Mouse (Mus musculus): Measurements from ENCODE around the gene Cdk16. TPM values are rescaled to one million over a fixed set of nuclear protein-coding genes. Genes with fewer than 3 reads are reported as not detected.
"Not testable (repeated sequence)": the region's sequence is repeated elsewhere in the genome, so short reads cannot be mapped to it uniquely, and the experiment has no call there.

Cdk16 gene
- polyA plus RNA-seq, 2 experiments, result 18.1 to 45.5 TPM

DNA sequence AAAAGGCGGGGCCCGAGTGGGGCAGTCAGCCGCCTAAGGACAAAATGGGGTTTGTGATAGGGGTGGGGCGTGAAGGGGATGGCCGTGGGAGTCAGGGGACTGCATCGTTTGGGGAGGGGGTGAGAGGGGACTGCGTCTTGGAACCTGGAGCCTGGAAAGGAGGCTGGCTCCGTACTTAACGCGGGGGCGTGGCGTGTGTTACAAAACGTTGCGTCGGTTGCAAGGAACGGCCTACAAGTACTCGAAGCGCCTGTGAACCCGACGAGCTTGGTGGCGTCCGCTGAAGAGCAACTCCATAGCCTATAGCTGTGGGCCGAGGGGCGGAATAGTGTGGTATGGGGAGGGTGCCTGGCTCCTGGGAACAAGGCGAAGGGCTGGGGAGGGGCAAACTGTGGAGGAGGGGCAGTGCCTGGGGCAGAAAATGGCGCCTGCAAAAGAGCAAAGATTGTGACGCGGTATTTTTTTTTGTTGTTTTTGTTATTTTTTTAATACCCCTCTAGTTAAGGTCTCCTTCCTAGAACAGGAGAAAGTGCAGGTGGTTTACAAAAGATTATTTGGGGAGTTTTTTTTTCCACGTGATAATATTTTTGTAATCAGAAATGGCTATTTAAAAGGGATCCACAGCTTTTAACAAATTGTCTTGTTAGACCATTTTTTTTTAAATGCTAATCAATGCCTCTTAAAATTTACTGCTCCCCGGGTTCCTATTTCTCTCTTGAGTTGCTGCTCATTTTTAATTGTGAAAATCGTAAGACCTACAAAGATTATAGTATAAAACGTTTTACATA, 16.7 kb downstream of the Cdk16 start:
- no peaks in the 10 kb centered on the region for H3K27me3 ChIP-seq (ENCODE audit: control insufficient read depth, insufficient read depth, low read length)
- peak overlapping the region; percentile 80 for H3K4me2 ChIP-seq (ENCODE audit: low read depth)
- H3K4me1 ChIP-seq (replicated peaks; ENCODE audit: control insufficient read depth in 2 of 2, insufficient read depth in 2 of 2, low read length in 1 of 2), result peaks cover 0 to 5% of the 10 kb centered on the region in 2 experiments; a peak in 1 of 4 replicates
- H3K36me3 ChIP-seq (replicated peaks; ENCODE audit: control insufficient read depth, insufficient read depth, low read depth), result no peaks in the 10 kb centered on the region
- DNase-seq (ENCODE audit: low read depth in 3 of 3, low spot score in 3 of 3) (peak; percentile 56 to 63 (median 57)), ATAC-seq (ENCODE audit: insufficient read depth) (peak; percentile 92)
- H3K27ac ChIP-seq, result peak overlapping the region; percentile 76
- peak overlapping the region; percentile 67 for H3K9ac ChIP-seq (replicated peaks)
- peak overlapping the region; percentile 72 to 74 for H3K4me3 ChIP-seq (ENCODE audit: insufficient read depth in 1 of 2, low read depth in 2 of 2, low read length in 2 of 2)
- no peak for TF ChIP-seq EP300 (IDR thresholded peaks at IDR 0.05; ENCODE audit: low read depth)
- TF ChIP-seq CTCF (IDR thresholded peaks at IDR 0.05; ENCODE audit: low read depth), result no peak
- 11% methylated on average over 32 of the region's 32 CpGs for WGBS (ENCODE audit: insufficient replicate concordance)
- H3K9me3 ChIP-seq (ENCODE audit: control insufficient read depth, low read length), result no peaks in the 10 kb centered on the region

- H3K36me3 ChIP-seq (replicated peaks; ENCODE audit: control insufficient read depth, insufficient read depth, low read depth), result no peaks in the 10 kb centered on the region
- 16% methylated on average over 3 of the region's 3 CpGs for WGBS (ENCODE audit: insufficient replicate concordance)
- DNase-seq (ENCODE audit: low read depth in 3 of 3, low spot score in 3 of 3), result no peak
- no peak for ATAC-seq (ENCODE audit: insufficient read depth)
- no peaks in the 10 kb centered on the region for H3K9me3 ChIP-seq (ENCODE audit: control insufficient read depth, low read length)
- H3K4me3 ChIP-seq (ENCODE audit: insufficient read depth in 1 of 2, low read depth in 2 of 2, low read length in 2 of 2), result peak overlapping the region; percentile 72 to 74; a peak in 3 of 4 replicates
- no peak for TF ChIP-seq CTCF (IDR thresholded peaks at IDR 0.05; ENCODE audit: low read depth)
- TF ChIP-seq EP300 (IDR thresholded peaks at IDR 0.05; ENCODE audit: low read depth), result no peak
- peak overlapping the region; percentile 80 for H3K4me2 ChIP-seq (ENCODE audit: low read depth)
- H3K27me3 ChIP-seq (ENCODE audit: control insufficient read depth, insufficient read depth, low read length), result no peaks in the 10 kb centered on the region
- peak overlapping the region; percentile 67 for H3K9ac ChIP-seq (replicated peaks)
- peaks cover 0 to 5% of the 10 kb centered on the region in 2 experiments; a peak in 1 of 4 replicates for H3K4me1 ChIP-seq (replicated peaks; ENCODE audit: control insufficient read depth in 2 of 2, insufficient read depth in 2 of 2, low read length in 1 of 2)
- no peak overlapping the region for H3K27ac ChIP-seq
Observed at GRCm38 (mm10) chrX:20705083-20705402, 17.3 kb downstream of the Cdk16 start.

- TF ChIP-seq EP300 (IDR thresholded peaks at IDR 0.05; ENCODE audit: low read depth), result no peak
- TF ChIP-seq CTCF (IDR thresholded peaks at IDR 0.05; ENCODE audit: low read depth), result no peak
- no peak overlapping the region for H3K4me3 ChIP-seq (ENCODE audit: insufficient read depth in 1 of 2, low read depth in 2 of 2, low read length in 2 of 2)
- WGBS (ENCODE audit: insufficient replicate concordance), result 53% methylated on average over 5 of the region's 5 CpGs
- no peaks in the 10 kb centered on the region for H3K36me3 ChIP-seq (replicated peaks; ENCODE audit: control insufficient read depth, insufficient read depth, low read depth)
- H3K9me3 ChIP-seq (ENCODE audit: control insufficient read depth, low read length), result no peaks in the 10 kb centered on the region
- no peaks in the 10 kb centered on the region for H3K27me3 ChIP-seq (ENCODE audit: control insufficient read depth, insufficient read depth, low read length)
- ATAC-seq (ENCODE audit: insufficient read depth), result no peak
- H3K4me1 ChIP-seq (replicated peaks; ENCODE audit: control insufficient read depth in 2 of 2, insufficient read depth in 2 of 2, low read length in 1 of 2), result no peaks in the 10 kb centered on the region; a peak in 2 of 4 replicates
- no peak overlapping the region for H3K4me2 ChIP-seq (ENCODE audit: low read depth)
- H3K9ac ChIP-seq (replicated peaks), result no peak overlapping the region
- H3K27ac ChIP-seq, result no peak overlapping the region
- DNase-seq (ENCODE audit: low read depth in 3 of 3, low spot score in 3 of 3), result no peak
Observed at GRCm38 (mm10) chrX:20728681-20729080, 40.9 kb downstream of the Cdk16 start.

DNA sequence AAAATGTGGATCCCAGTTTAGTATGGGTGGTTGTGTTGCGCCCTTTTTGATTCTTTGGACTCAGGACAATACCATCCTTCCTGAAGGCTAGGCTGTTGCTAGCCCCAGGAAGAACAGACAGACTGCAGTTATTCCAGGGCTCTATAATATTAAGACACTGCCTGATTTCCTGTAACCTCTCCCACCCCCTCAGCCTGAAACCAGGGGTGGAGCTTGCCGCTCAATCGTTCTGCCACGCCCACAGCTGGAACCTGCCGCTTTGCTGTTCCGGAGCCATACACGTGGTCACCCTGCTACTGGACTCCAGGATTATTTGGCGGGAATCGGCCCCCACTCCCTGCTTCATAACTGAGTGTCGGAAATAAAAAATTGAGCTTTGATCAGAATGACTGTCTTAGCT, 42.3 kb downstream of the Cdk16 start:
- H3K4me2 ChIP-seq (ENCODE audit: low read depth); H3K27me3 ChIP-seq (ENCODE audit: control insufficient read depth, insufficient read depth, low read length); ATAC-seq (ENCODE audit: insufficient read depth); H3K4me1 ChIP-seq (replicated peaks; ENCODE audit: control insufficient read depth in 2 of 2, insufficient read depth in 2 of 2, low read length in 1 of 2); H3K9me3 ChIP-seq (ENCODE audit: control insufficient read depth, low read length); H3K4me3 ChIP-seq (ENCODE audit: insufficient read depth in 1 of 2, low read depth in 2 of 2, low read length in 2 of 2); H3K36me3 ChIP-seq (replicated peaks; ENCODE audit: control insufficient read depth, insufficient read depth, low read depth); H3K9ac ChIP-seq (replicated peaks); DNase-seq (ENCODE audit: low read depth in 3 of 3, low spot score in 3 of 3); H3K27ac ChIP-seq: not testable (repeated sequence)
- 37% methylated on average over 10 of the region's 10 CpGs for WGBS (ENCODE audit: insufficient replicate concordance)

GRCm38 (mm10) chrX:20736479-20736878, 48.7 kb downstream of the Cdk16 start:
- ATAC-seq (ENCODE audit: insufficient read depth) (no peak), DNase-seq (ENCODE audit: low read depth in 3 of 3, low spot score in 3 of 3) (no peak)
- no peak overlapping the region for H3K4me3 ChIP-seq (ENCODE audit: insufficient read depth in 1 of 2, low read depth in 2 of 2, low read length in 2 of 2)
- H3K4me2 ChIP-seq (ENCODE audit: low read depth), result no peak overlapping the region
- H3K9me3 ChIP-seq (ENCODE audit: control insufficient read depth, low read length), result no peaks in the 10 kb centered on the region
- WGBS (ENCODE audit: insufficient replicate concordance), result 78% methylated on average over 4 of the region's 4 CpGs
- no peak overlapping the region for H3K9ac ChIP-seq (replicated peaks)
- 0 out of 4 replicates have a peak, but pooled peaks cover 0 to 2% of the 10 kb centered on the region in 2 experiments for H3K4me1 ChIP-seq (replicated peaks; ENCODE audit: control insufficient read depth in 2 of 2, insufficient read depth in 2 of 2, low read length in 1 of 2)
- TF ChIP-seq CTCF (IDR thresholded peaks at IDR 0.05; ENCODE audit: low read depth), result no peak
- TF ChIP-seq EP300 (IDR thresholded peaks at IDR 0.05; ENCODE audit: low read depth), result no peak
- no peaks in the 10 kb centered on the region for H3K27me3 ChIP-seq (ENCODE audit: control insufficient read depth, insufficient read depth, low read length)
- H3K27ac ChIP-seq, result no peak overlapping the region
- no peaks in the 10 kb centered on the region for H3K36me3 ChIP-seq (replicated peaks; ENCODE audit: control insufficient read depth, insufficient read depth, low read depth)
